Mouse (Mus musculus) liver, embryonic 12.5 days (tissue): Measurements from ENCODE around the gene Gm20695. TPM values are rescaled to one million over a fixed set of nuclear protein-coding genes. Genes with fewer than 3 reads are reported as not detected.

ENCODE experiments used
- ATAC-seq: fragments of 200-750 bp; cut with Nextera tagmentation; 2 replicates; pipeline ENCODE4 v1.8.0; 2017; ENCODE audit warnings: moderate number of reproducible peaks, mild to moderate bottlenecking, moderate library complexity
- H3K27ac ChIP-seq: fragments of 300-500 bp; sonication (generic); 2 replicates; pipeline ENCODE4 v1.5.1; 2016; ENCODE audit warnings: mild to moderate bottlenecking
- H3K27me3 ChIP-seq: fragments of 300-500 bp; sonication (generic); replicated peaks from 2 replicates; pipeline ENCODE4 v1.6.1; 2016; ENCODE audit warnings: mild to moderate bottlenecking, moderate library complexity
- H3K36me3 ChIP-seq: fragments of 300-500 bp; sonication (generic); 2 replicates; pipeline ENCODE4 v1.6.1; 2016; ENCODE audit warnings: mild to moderate bottlenecking, moderate library complexity
- H3K4me1 ChIP-seq: fragments of 300-500 bp; sonication (generic); 2 replicates; pipeline ENCODE4 v1.6.1; 2016
- H3K4me2 ChIP-seq: fragments of 300-500 bp; sonication (generic); 2 replicates; pipeline ENCODE4 v1.6.1; 2016; ENCODE audit warnings: mild to moderate bottlenecking, moderate library complexity
- H3K4me3 ChIP-seq: fragments of 300-500 bp; sonication (generic); 2 replicates; pipeline ENCODE4 v1.5.1; 2016; ENCODE audit warnings: mild to moderate bottlenecking, moderate library complexity
- H3K9ac ChIP-seq: fragments of 300-500 bp; sonication (generic); 2 replicates; pipeline ENCODE4 v1.6.1; 2016; ENCODE audit warnings: mild to moderate bottlenecking, moderate library complexity
- H3K9me3 ChIP-seq: fragments of 300-500 bp; sonication (generic); replicated peaks from 2 replicates; pipeline ENCODE4 v1.6.1; 2016; ENCODE audit warnings: mild to moderate bottlenecking, moderate library complexity
- WGBS: fragments of 180-500 bp; shearing (Covaris S2); methylation state at CpG from one replicate; pipeline ENCODE4 v1.1.7; 2016; ENCODE audit not compliant: insufficient replicate concordance; 5-methylcytosine and 5-hydroxymethylcytosine counted together
- polyA plus RNA-seq: library from polyadenylated mRNA; unstranded; fragments of >200 nt; fragmentation: Nextera tagmentation; extraction: Ambion mirVana; gene quantifications from 2 replicates; pipeline ENCODE4 v1.2.1, GENCODE M21; 2016

The Gm20695 gene
- polyA plus RNA-seq, 1 experiment from 2014 or later: 1.2 TPM

- H3K4me3 ChIP-seq: no peak overlapping the region
- H3K27me3 ChIP-seq: no peaks in the 10 kb centered on the region
- peaks cover 8% of the 10 kb centered on the region for H3K4me1 ChIP-seq
- no peaks in the 10 kb centered on the region for H3K9me3 ChIP-seq
- 69% methylated on average over 11 of the region's 11 CpGs for WGBS
- H3K36me3 ChIP-seq: no peaks in the 10 kb centered on the region
- no peak overlapping the region for H3K9ac ChIP-seq
- no peak for ATAC-seq
- H3K27ac ChIP-seq: no peak overlapping the region
- H3K4me2 ChIP-seq: no peak overlapping the region
These were observed 29.8 kb upstream of the Gm20695 start for GRCm38 (mm10) chr16:3854437-3855182.

DNA sequence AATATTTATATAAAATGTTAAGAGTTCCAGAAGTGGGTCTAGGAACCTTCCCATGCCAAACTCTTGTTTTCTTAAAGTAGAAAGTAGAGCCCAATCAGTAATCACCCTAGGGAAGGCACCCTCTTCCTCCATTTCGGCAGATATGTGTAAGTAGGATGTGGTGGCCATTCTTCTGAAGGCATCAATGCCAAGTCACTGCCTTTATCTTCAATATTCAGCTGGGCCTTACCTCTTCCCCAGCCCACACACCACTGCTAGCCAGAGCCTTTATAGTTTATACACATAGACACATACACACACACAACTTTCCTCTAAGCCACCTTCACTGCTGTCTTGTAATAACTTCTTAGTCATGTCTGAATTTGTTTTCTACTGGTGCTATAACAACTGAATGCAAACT is 28.7 kb upstream of the Gm20695 start:
- 20% methylated on average over 1 of the region's 1 CpGs for WGBS
- Histone ChIP-seq H3K36me3 (peaks cover 4% of the 10 kb centered on the region), H3K9ac (no peak overlapping the region), H3K4me2 (no peak overlapping the region), H3K9me3 (no peaks in the 10 kb centered on the region), H3K4me3 (no peak overlapping the region), H3K4me1 (peaks cover 8% of the 10 kb centered on the region), H3K27me3 (no peaks in the 10 kb centered on the region), H3K27ac (no peak overlapping the region)
- 0 out of 2 replicates have a peak, but pooled peaks have one; percentile 50 for ATAC-seq

- Histone ChIP-seq H3K36me3 (peaks cover 25% of the 10 kb centered on the region), H3K27ac (no peak overlapping the region), H3K4me3 (no peak overlapping the region), H3K27me3 (no peaks in the 10 kb centered on the region), H3K4me2 (no peak overlapping the region), H3K9ac (no peak overlapping the region), H3K4me1 (0 out of 2 replicates have a peak, but pooled peaks cover 3% of the 10 kb centered on the region), H3K9me3 (no peaks in the 10 kb centered on the region)
- no peak for ATAC-seq
- 41% methylated on average over 4 of the region's 4 CpGs for WGBS
These were observed 25.2 kb upstream of the Gm20695 start for GRCm38 (mm10) chr16:3859254-3859653.

GRCm38 (mm10) chr16:3871815-3872214 is 12.6 kb upstream of the Gm20695 start:
- Histone ChIP-seq H3K36me3 (peaks cover 29% of the 10 kb centered on the region), H3K4me2 (peak overlapping the region; percentile 97), H3K27me3 (no peaks in the 10 kb centered on the region), H3K9ac (peak overlapping the region; percentile 72), H3K4me3 (peak overlapping the region; percentile 64), H3K9me3 (no peaks in the 10 kb centered on the region), H3K4me1 (peaks cover 33% of the 10 kb centered on the region), H3K27ac (peak overlapping the region; percentile 60; the same call in 1 of the 2 replicates)
- WGBS: 2% methylated on average over 16 of the region's 16 CpGs
- ATAC-seq: peak; percentile 1; the same call in 1 of the 2 replicates

DNA sequence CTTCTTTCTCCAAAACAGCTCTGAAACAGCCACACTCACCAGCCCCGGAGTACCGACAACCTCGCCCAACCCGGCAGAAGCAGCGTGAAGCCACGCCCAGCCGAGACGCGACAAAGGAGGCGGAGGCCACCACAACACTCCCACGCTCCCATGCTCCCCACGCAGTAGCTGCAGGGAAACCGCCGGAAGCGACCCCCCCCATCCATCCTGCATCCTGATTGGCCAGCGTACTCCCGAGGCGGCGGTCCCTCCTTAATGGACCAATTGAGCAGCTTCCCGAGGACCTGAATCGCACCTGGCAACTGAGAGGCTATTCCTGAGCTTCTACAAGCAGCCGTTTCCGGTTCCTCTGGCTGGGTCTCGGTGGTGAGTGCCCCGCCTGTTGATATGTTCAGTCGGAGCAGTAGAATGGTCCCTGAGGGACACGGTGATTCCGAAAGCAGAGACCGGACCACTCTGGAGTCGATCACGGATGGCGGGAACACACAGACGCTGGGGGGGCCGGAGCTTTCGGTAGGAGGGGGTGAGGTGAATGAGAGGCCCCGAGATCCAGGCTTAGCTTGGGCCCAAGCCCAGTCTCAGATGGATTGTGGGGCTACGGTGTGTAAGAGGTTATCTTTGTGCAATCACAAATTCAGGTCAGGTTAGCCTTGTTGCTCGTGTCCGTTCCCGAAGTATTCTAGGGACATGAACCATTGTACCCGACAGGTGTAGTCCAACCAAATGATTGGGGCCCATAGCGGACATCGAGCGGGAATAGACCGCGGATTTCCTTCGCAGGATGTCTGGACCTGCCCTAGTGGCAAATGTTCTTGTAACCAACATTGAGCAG is 12.0 kb upstream of the Gm20695 start, which contains the start of gene Naa60:
Gene Naa60 (plus strand): TSS at position 160 of the 832 bp plus-strand sequence.
- peak within 1 kb of the TSS; percentile 72 for H3K9ac ChIP-seq
- 7% methylated on average over 47 of the region's 47 CpGs for WGBS
- H3K27ac ChIP-seq: peak within 1 kb of the TSS; percentile 60; the same call in 1 of the 2 replicates

GRCm38 (mm10) chr16:3876346-3876745 is 8.1 kb upstream of the Gm20695 start:
- Histone ChIP-seq H3K9me3 (no peaks in the 10 kb centered on the region), H3K4me2 (no peak overlapping the region), H3K27ac (no peak overlapping the region), H3K9ac (no peak overlapping the region), H3K4me3 (no peak overlapping the region), H3K36me3 (peaks cover 38% of the 10 kb centered on the region), H3K27me3 (no peaks in the 10 kb centered on the region), H3K4me1 (peaks cover 24% of the 10 kb centered on the region)
- WGBS: 79% methylated on average over 4 of the region's 4 CpGs
- no peak for ATAC-seq

More for the DNA sequence above, 12.0 kb upstream of the Gm20695 start, which contains the start of gene Naa60:
- H3K4me2 ChIP-seq: peak within 1 kb of the TSS; percentile 97
- no peaks in the 10 kb centered on the region for H3K27me3 ChIP-seq
- peak within 1 kb of the TSS; percentile 64 for H3K4me3 ChIP-seq
- H3K36me3 ChIP-seq: peaks cover 31% of the 10 kb centered on the region
- ATAC-seq: peak; percentile 91
- H3K4me1 ChIP-seq: peaks cover 35% of the 10 kb centered on the region
- no peaks in the 10 kb centered on the region for H3K9me3 ChIP-seq

- 4% methylated on average over 10 of the region's 10 CpGs for WGBS
- Histone ChIP-seq H3K27ac (peak overlapping the region; percentile 87), H3K4me3 (peak overlapping the region; percentile 88), H3K36me3 (peaks cover 15% of the 10 kb centered on the region; the same call in 1 of the 2 replicates), H3K4me2 (peak overlapping the region; percentile 83), H3K9me3 (no peaks in the 10 kb centered on the region), H3K9ac (peak overlapping the region; percentile 93), H3K4me1 (peaks cover 35% of the 10 kb centered on the region), H3K27me3 (no peaks in the 10 kb centered on the region)
- no peak for ATAC-seq
These were observed 720 bp downstream of the Gm20695 start for GRCm38 (mm10) chr16:3885065-3885670.

DNA sequence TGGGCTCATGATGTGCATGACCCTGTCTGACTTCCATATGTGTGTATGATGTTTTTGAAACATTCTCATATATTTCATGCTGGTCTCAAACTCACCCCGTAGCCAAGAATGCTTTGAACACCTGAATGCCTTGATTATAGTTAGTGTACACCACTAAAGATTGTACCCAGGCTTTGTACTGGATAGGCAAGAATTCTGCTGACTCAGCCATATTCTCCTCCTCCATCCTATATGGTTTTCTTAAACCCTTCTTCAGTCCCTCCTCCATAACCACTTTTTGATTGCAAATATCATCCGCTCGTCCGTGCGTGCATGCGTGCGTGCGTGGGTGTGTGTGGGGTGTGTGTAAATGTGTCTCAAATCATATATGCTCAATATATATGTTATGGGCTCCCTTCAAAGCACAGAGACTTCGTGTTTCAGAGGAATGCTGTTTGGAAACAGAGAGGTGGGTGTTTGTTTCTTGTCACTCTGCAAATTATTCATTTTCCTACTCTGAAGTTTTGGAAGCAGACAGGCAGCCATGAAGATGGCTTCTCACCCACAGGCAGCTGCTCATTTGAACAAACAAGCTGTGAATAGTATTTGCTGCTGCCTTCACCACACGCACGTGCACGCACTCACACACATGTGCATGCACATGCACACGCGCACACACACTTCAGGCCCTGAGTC is 7.3 kb downstream of the Gm20695 start:
- Histone ChIP-seq H3K9me3 (no peaks in the 10 kb centered on the region), H3K4me2 (no peak overlapping the region), H3K36me3 (peaks cover 27% of the 10 kb centered on the region), H3K4me3 (no peak overlapping the region), H3K9ac (no peak overlapping the region), H3K4me1 (peaks cover 32% of the 10 kb centered on the region), H3K27ac (no peak overlapping the region), H3K27me3 (no peaks in the 10 kb centered on the region)
- 87% methylated on average over 14 of the region's 14 CpGs for WGBS
- no peak for ATAC-seq

- Histone ChIP-seq H3K36me3 (peaks cover 45% of the 10 kb centered on the region), H3K9ac (no peak overlapping the region)
- WGBS: 65% methylated on average over 3 of the region's 3 CpGs
These were observed 9.3 kb downstream of the Gm20695 start for GRCm38 (mm10) chr16:3893739-3894138.

DNA sequence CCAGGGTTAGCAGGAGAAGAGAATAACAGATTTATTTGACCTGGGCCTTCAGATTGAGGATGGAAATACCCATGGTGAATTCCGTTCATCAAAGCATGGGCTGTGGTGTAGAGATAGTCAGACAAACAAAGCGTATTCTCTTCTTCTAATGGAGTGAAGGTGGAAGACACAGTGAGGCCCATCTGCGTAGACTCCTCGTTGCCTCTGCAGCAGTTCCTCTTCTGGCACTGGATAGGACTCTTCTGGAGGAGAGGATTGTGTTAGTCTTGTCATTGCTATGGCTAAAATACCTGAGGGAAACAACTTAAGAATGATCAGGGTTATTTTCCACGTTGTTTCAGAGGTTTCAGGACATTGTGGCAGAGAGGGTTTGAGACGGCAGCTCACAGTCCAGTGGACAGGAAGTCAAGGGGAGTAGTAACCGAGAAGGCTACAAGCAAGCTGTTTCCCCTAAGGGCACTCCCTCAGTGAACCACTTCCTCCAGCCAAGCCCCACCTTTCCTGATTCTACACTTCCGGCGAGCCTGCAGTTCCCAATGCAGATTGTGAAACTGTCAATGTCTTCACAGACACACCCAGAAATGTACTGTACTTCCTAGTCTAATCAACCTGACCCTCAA is 10.8 kb downstream of the Gm20695 start:
- Histone ChIP-seq H3K4me2 (peak overlapping the region; percentile 37), H3K36me3 (peaks cover 59% of the 10 kb centered on the region), H3K27ac (peak overlapping the region; percentile 43; the same call in 1 of the 2 replicates), H3K9ac (no peak overlapping the region; the same call in 1 of the 2 replicates), H3K4me1 (peaks cover 22% of the 10 kb centered on the region), H3K27me3 (no peaks in the 10 kb centered on the region), H3K9me3 (no peaks in the 10 kb centered on the region), H3K4me3 (no peak overlapping the region)
- WGBS: 25% methylated on average over 9 of the region's 9 CpGs
- peak; percentile 66 for ATAC-seq

More at GRCm38 (mm10) chr16:3893739-3894138, 9.3 kb downstream of the Gm20695 start:
- Histone ChIP-seq H3K4me3 (no peak overlapping the region), H3K9me3 (no peaks in the 10 kb centered on the region), H3K4me2 (no peak overlapping the region), H3K27me3 (no peaks in the 10 kb centered on the region), H3K27ac (no peak overlapping the region), H3K4me1 (peaks cover 22% of the 10 kb centered on the region)
- ATAC-seq: no peak

DNA sequence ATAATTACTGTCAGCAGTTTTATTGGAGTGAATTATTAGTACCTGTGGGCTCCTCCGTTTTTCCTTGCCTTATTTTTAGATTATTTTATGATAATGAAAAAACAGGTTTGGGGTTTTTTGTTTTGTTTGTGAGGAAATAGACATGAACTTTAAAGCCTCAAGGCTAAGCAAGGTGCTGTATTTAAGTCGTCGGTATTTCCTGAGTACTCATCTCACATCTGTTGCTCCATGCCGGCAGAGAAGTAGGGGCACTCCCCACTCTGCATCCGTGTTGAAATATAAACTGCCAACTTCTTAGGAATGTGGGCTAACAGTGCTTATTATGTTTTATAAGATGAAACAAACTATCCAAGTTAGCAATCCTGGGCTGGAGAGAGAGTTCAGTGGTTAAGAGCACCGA is 11.6 kb downstream of the Gm20695 start:
- WGBS: 73% methylated on average over 6 of the region's 6 CpGs
- no peak overlapping the region for H3K27ac ChIP-seq
- peaks cover 67% of the 10 kb centered on the region for H3K36me3 ChIP-seq
- no peak overlapping the region for H3K4me3 ChIP-seq
- no peak overlapping the region for H3K4me2 ChIP-seq
- ATAC-seq: no peak
- peaks cover 22% of the 10 kb centered on the region for H3K4me1 ChIP-seq
- H3K9ac ChIP-seq: no peak overlapping the region
- H3K27me3 ChIP-seq: no peaks in the 10 kb centered on the region
- no peaks in the 10 kb centered on the region for H3K9me3 ChIP-seq
